Mouse (Mus musculus) neural tube, embryonic 12.5 days (tissue): ENCODE measurements around the gene Parva. TPM values are rescaled to one million over a fixed set of nuclear protein-coding genes. Genes with fewer than 3 reads are reported as not detected.

Source experiments
- ATAC-seq: fragments of 200-750 bp; cut with Nextera tagmentation; 2 replicates; pipeline ENCODE4 v1.8.0; 2017; ENCODE audit warnings: low read depth, mild to moderate bottlenecking, moderate TSS enrichment, moderate library complexity; ENCODE audit not compliant: low FRiP score
- H3K27ac ChIP-seq: fragments of 300-500 bp; sonication (generic); 2 replicates; pipeline ENCODE4 v1.5.1; 2016
- H3K27me3 ChIP-seq: fragments of 300-500 bp; sonication (generic); replicated peaks from 2 replicates; pipeline ENCODE4 v1.6.1; 2016; ENCODE audit warnings: mild to moderate bottlenecking
- H3K36me3 ChIP-seq: fragments of 300-500 bp; sonication (generic); 2 replicates; pipeline ENCODE4 v1.6.1; 2016; ENCODE audit warnings: mild to moderate bottlenecking
- H3K4me1 ChIP-seq: fragments of 300-500 bp; sonication (generic); 2 replicates; pipeline ENCODE4 v1.6.1; 2016
- H3K4me2 ChIP-seq: fragments of 300-500 bp; sonication (generic); replicated peaks from 2 replicates; pipeline ENCODE4 v1.6.1; 2016; ENCODE audit warnings: mild to moderate bottlenecking
- H3K4me3 ChIP-seq: fragments of 300-500 bp; sonication (generic); 2 replicates; pipeline ENCODE4 v1.5.1; 2016
- H3K9ac ChIP-seq: fragments of 300-500 bp; sonication (generic); 2 replicates; pipeline ENCODE4 v1.6.1; 2016; ENCODE audit warnings: mild to moderate bottlenecking
- H3K9me3 ChIP-seq: fragments of 300-500 bp; sonication (generic); 2 replicates; pipeline ENCODE4 v1.6.1; 2016; ENCODE audit warnings: mild to moderate bottlenecking
- WGBS: fragments of 180-500 bp; shearing (Covaris S2); methylation state at CpG from one replicate; pipeline ENCODE4 v1.1.7; 2016; 5-methylcytosine and 5-hydroxymethylcytosine counted together
- polyA plus RNA-seq: library from polyadenylated mRNA; unstranded; fragments of >200 nt; fragmentation: Nextera tagmentation; extraction: Ambion mirVana; gene quantifications from 2 replicates; pipeline ENCODE4 v1.2.1, GENCODE M21; 2016

The Parva gene
- polyA plus RNA-seq, 1 experiment from 2014 or later: 50.7 TPM

GRCm38 (mm10) chr7:112458440-112458839, 31.1 kb downstream of the Parva start:
- ATAC-seq: no peak

GRCm38 (mm10) chr7:112463074-112463473, 35.8 kb downstream of the Parva start:
- H3K9ac ChIP-seq: no peak overlapping the region
- no peak overlapping the region for H3K27ac ChIP-seq
- no peak overlapping the region for H3K4me3 ChIP-seq
- H3K9me3 ChIP-seq: no peaks in the 10 kb centered on the region
- H3K27me3 ChIP-seq: no peaks in the 10 kb centered on the region; the same call in 1 of the 2 replicates
- ATAC-seq: no peak
- no peaks in the 10 kb centered on the region for H3K36me3 ChIP-seq
- H3K4me2 ChIP-seq: no peak overlapping the region
- peaks cover 26% of the 10 kb centered on the region for H3K4me1 ChIP-seq
- WGBS: 3% methylated on average over 2 of the region's 2 CpGs

More at GRCm38 (mm10) chr7:112458440-112458839, 31.1 kb downstream of the Parva start:
- Histone ChIP-seq H3K4me2 (no peak overlapping the region), H3K27me3 (no peaks in the 10 kb centered on the region), H3K36me3 (no peaks in the 10 kb centered on the region), H3K4me3 (no peak overlapping the region), H3K9ac (no peak overlapping the region), H3K9me3 (no peaks in the 10 kb centered on the region), H3K4me1 (peaks cover 25% of the 10 kb centered on the region), H3K27ac (no peak overlapping the region)
- WGBS: 68% methylated on average over 5 of the region's 5 CpGs

GRCm38 (mm10) chr7:112465920-112466319, 38.6 kb downstream of the Parva start:
- ATAC-seq: no peak
- Histone ChIP-seq H3K27me3 (no peaks in the 10 kb centered on the region; the same call in 1 of the 2 replicates), H3K4me3 (no peak overlapping the region), H3K9me3 (no peaks in the 10 kb centered on the region), H3K9ac (no peak overlapping the region), H3K4me1 (peaks cover 21% of the 10 kb centered on the region), H3K36me3 (no peaks in the 10 kb centered on the region), H3K4me2 (no peak overlapping the region), H3K27ac (no peak overlapping the region)
- WGBS: 80% methylated on average over 3 of the region's 3 CpGs

GRCm38 (mm10) chr7:112466786-112467185, 39.5 kb downstream of the Parva start:
- Histone ChIP-seq H3K9me3 (no peaks in the 10 kb centered on the region), H3K36me3 (no peaks in the 10 kb centered on the region), H3K4me3 (no peak overlapping the region), H3K4me1 (peaks cover 24% of the 10 kb centered on the region), H3K4me2 (no peak overlapping the region), H3K27me3 (no peaks in the 10 kb centered on the region; the same call in 1 of the 2 replicates), H3K27ac (no peak overlapping the region), H3K9ac (0 out of 2 replicates have a peak overlapping the region, but pooled peaks have one; percentile 17)
- WGBS: 69% methylated on average over 3 of the region's 3 CpGs
- ATAC-seq: no peak

- Histone ChIP-seq H3K9ac (peak overlapping the region; percentile 17; the same call in 1 of the 2 replicates), H3K36me3 (no peaks in the 10 kb centered on the region), H3K27me3 (no peaks in the 10 kb centered on the region; the same call in 1 of the 2 replicates), H3K9me3 (no peaks in the 10 kb centered on the region), H3K27ac (0 out of 2 replicates have a peak overlapping the region, but pooled peaks have one; percentile 7), H3K4me2 (no peak overlapping the region), H3K4me3 (no peak overlapping the region), H3K4me1 (peaks cover 24% of the 10 kb centered on the region)
- WGBS: 26% methylated on average over 11 of the region's 11 CpGs
- ATAC-seq: peak; percentile 53; the same call in 1 of the 2 replicates
These were observed 40.4 kb downstream of the Parva start for GRCm38 (mm10) chr7:112467687-112468111.

DNA sequence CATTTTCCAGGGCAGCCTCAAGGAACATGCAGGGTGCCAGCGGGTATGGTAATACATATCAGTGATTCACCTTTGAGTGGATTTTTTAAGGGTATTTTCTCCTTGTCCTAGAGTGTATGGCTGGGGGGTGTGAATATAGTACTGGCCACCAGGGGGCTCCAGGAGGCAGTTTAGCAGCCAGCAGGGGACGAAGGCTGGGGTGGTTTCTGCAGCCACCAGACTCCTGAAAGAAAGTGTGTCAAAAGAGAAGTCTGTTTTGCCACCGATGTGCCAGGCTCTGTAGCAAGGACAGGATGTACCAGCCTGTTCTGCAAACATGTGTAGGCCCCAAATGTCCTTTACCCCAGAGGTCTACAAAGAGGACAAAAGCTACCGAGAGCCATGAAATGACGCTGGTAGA, 42.5 kb downstream of the Parva start:
- Histone ChIP-seq H3K36me3 (no peaks in the 10 kb centered on the region), H3K4me3 (no peak overlapping the region), H3K27ac (no peak overlapping the region), H3K4me2 (no peak overlapping the region), H3K27me3 (no peaks in the 10 kb centered on the region; the same call in 1 of the 2 replicates), H3K9me3 (no peaks in the 10 kb centered on the region), H3K4me1 (peaks cover 35% of the 10 kb centered on the region), H3K9ac (no peak overlapping the region)
- no peak for ATAC-seq
- WGBS: 46% methylated on average over 5 of the region's 5 CpGs

DNA sequence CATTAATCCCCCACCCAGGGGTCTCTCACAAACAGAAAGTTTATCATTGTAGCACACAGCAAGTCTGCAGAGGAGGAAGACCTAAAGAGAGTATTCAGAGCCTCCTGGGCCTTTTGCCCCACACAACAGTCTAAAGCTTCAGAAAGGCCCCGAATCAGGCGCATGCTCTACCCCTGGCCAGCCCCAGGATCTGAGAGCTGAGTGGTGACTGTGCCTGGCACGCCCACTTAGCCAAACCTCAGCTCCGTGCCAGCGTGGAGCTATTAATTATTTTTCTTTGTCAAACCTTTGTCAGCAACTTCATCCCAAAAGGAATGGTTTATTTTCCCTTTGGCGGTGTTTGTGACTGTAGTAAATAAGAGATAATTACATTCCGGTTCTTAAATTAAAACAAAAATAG, 44.0 kb downstream of the Parva start:
- Histone ChIP-seq H3K9ac (no peak overlapping the region), H3K4me2 (no peak overlapping the region), H3K4me1 (peaks cover 35% of the 10 kb centered on the region), H3K36me3 (no peaks in the 10 kb centered on the region), H3K27ac (no peak overlapping the region), H3K9me3 (no peaks in the 10 kb centered on the region), H3K4me3 (no peak overlapping the region), H3K27me3 (no peaks in the 10 kb centered on the region; the same call in 1 of the 2 replicates)
- ATAC-seq: no peak
- WGBS: 65% methylated on average over 7 of the region's 7 CpGs

DNA sequence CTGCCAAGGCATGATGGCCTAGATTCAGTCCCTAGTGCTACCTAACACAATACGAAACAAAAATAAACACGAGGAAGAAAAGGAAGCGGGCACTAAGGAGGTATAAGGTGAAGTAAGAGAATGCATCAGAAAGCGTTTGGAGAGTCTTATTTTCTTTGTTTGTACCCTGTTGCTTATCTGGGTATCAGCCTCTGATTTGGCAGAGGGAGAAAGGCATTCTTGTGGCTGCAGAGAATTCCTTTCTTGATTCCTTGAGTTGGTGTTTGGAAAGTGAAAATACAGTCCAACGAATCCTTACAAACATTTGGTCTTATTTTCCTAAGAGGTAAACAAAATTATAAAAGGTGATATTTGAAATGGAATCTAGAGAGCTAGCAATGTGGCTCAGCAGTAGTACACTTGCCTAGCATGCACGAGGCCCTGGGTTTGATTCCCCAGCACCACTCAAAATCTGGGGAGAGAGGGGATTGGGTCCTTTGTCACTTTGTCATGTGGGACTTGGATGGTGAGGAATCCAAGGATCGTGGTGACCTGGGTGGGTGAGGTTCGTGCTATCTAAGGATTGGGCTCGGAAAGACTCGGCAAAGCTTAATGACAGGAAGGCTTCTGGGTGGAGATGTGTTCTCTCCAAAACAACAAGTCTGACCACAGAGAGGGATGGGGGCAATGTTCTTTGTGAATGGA, 44.9 kb downstream of the Parva start:
- H3K4me3 ChIP-seq: no peak overlapping the region
- H3K4me1 ChIP-seq: peaks cover 34% of the 10 kb centered on the region
- no peaks in the 10 kb centered on the region; the same call in 1 of the 2 replicates for H3K27me3 ChIP-seq
- H3K9ac ChIP-seq: no peak overlapping the region
- H3K36me3 ChIP-seq: no peaks in the 10 kb centered on the region
- H3K27ac ChIP-seq: no peak overlapping the region
- WGBS: 78% methylated on average over 10 of the region's 10 CpGs
- H3K4me2 ChIP-seq: no peak overlapping the region
- no peak for ATAC-seq
- H3K9me3 ChIP-seq: no peaks in the 10 kb centered on the region

DNA sequence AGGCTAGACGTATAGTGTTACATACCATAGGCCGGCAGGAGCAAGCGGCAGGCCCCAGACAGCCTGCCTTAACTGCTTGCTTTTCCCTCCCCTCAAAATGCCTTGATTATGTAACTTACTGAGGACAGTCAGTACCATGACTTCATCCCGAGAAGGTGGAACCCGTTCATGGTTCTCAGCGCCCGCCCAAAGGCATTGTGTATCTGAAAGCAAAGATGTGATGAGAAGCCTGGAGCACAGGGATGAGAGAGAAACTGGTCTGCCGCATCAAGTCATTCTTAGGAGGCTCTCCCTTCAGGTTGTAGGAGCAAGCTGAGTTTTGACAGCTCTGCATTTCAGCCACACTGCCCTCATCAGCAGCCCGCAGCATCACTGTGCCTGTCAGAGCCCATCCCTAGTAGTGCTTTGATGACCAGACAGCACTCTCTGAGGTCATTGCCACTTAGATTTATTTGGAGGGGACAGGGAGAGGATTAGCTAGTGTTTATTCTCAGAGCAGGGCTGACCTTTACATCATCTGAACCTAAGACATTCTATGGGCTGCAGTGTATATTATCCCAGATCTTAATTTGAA, 45.5 kb downstream of the Parva start:
- Histone ChIP-seq H3K4me3 (no peak overlapping the region), H3K4me2 (no peak overlapping the region), H3K9me3 (no peaks in the 10 kb centered on the region), H3K9ac (no peak overlapping the region), H3K36me3 (no peaks in the 10 kb centered on the region), H3K27ac (no peak overlapping the region), H3K27me3 (no peaks in the 10 kb centered on the region; the same call in 1 of the 2 replicates), H3K4me1 (peaks cover 27% of the 10 kb centered on the region)
- 58% methylated on average over 9 of the region's 9 CpGs for WGBS
- no peak for ATAC-seq

GRCm38 (mm10) chr7:112473649-112474435, 46.5 kb downstream of the Parva start:
- H3K9me3 ChIP-seq: no peaks in the 10 kb centered on the region
- no peaks in the 10 kb centered on the region for H3K27me3 ChIP-seq
- H3K4me1 ChIP-seq: peaks cover 24% of the 10 kb centered on the region
- H3K27ac ChIP-seq: no peak overlapping the region
- 23% methylated on average over 14 of the region's 14 CpGs for WGBS
- no peak overlapping the region for H3K4me3 ChIP-seq
- H3K36me3 ChIP-seq: no peaks in the 10 kb centered on the region
- H3K4me2 ChIP-seq: peak overlapping the region; percentile 25
- H3K9ac ChIP-seq: no peak overlapping the region
- no peak for ATAC-seq

GRCm38 (mm10) chr7:112479116-112479515, 51.8 kb downstream of the Parva start:
- Histone ChIP-seq H3K9me3 (no peaks in the 10 kb centered on the region), H3K27me3 (no peaks in the 10 kb centered on the region), H3K36me3 (no peaks in the 10 kb centered on the region), H3K4me3 (no peak overlapping the region), H3K4me2 (no peak overlapping the region), H3K27ac (no peak overlapping the region), H3K9ac (no peak overlapping the region), H3K4me1 (peaks cover 25% of the 10 kb centered on the region)
- 60% methylated on average over 6 of the region's 6 CpGs for WGBS
- no peak for ATAC-seq

DNA sequence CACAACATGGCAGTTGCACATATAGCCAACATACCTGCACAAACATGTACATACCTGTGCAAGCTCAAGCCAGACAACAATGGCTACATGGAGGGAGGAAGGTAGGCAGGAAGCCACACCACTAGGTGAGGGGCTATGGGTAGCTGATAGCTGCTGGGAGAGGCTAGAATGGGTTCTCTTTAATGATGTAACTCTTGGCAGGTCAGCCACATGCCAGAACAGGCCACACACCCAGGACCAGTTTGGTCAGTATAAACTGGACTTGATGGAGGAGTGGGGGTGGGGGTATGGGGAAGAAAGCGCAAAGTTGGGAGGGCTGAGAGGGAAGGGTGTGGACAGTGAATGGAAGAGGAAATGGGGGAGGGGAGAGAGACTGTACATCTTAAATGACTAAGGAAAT, 53.7 kb downstream of the Parva start:
- no peaks in the 10 kb centered on the region for H3K27me3 ChIP-seq
- 89% methylated on average over 1 of the region's 1 CpGs for WGBS
- H3K36me3 ChIP-seq: no peaks in the 10 kb centered on the region
- no peak for ATAC-seq
- peaks cover 21% of the 10 kb centered on the region for H3K4me1 ChIP-seq
- no peak overlapping the region for H3K9ac ChIP-seq
- no peak overlapping the region for H3K4me3 ChIP-seq
- no peak overlapping the region for H3K27ac ChIP-seq
- no peak overlapping the region for H3K4me2 ChIP-seq
- H3K9me3 ChIP-seq: no peaks in the 10 kb centered on the region
